Mouse (Mus musculus): ENCODE data around the gene 4931422A03Rik.

DNA sequence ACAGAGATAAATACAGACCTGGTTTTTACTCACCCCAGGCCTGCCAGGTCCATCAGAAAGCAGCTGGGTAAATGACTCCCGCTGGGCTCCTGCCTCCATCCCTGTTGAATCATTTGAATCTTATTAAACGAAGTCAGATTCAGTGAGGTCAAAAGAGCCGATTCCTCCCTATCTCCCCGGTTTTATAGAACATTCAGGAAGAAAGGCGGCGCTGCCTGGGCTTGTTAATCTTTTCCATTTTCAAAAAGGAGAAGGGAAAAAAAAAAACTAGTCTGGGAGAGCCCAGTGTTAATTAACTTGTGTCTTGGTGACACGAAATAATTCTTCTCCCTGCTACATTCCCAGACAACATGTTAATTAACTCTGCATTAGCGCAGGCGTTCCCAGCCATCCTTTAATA lies 50.4 kb downstream of the 4931422A03Rik start:
- no peak for TF ChIP-seq CTCF (IDR thresholded peaks at IDR 0.05; ENCODE audit: control insufficient read depth, insufficient read depth, low read length)
- TF ChIP-seq POLR2A (IDR thresholded peaks at IDR 0.05; ENCODE audit: borderline replicate concordance, control insufficient read depth, low read depth, low read length), result no peak

Data from bone marrow, adult 2 months (tissue).